Mouse (Mus musculus) lung, postnatal 4 days (tissue): Measurements from ENCODE around the gene Dnali1.

ENCODE experiments used
- DNase-seq, 2 experiments: peaks; one replicate each; pipeline ENCODE4 v3.0.0; 2021

Dnali1 gene

GRCm38 (mm10) chr4:125065517-125066307 is at the start of gene Dnali1:
Gene Dnali1 (minus strand): TSS chr4:125065703.
- peak; percentile 75 to 78 for DNase-seq

GRCm38 (mm10) chr4:125115081-125115480 is 49.6 kb upstream of the Dnali1 start:
- DNase-seq: peak in 1 of 2 experiments; percentile 13

GRCm38 (mm10) chr4:125114638-125115037 is 49.1 kb upstream of the Dnali1 start:
- peak; percentile 87 to 90 for DNase-seq

GRCm38 (mm10) chr4:125105354-125105753 is 39.9 kb upstream of the Dnali1 start:
- no peak for DNase-seq

GRCm38 (mm10) chr4:125101334-125101733 is 35.8 kb upstream of the Dnali1 start:
- DNase-seq: no peak

- peak; percentile 64 to 86 for DNase-seq
These were observed 34.0 kb upstream of the Dnali1 start for GRCm38 (mm10) chr4:125099458-125099857.

- no peak for DNase-seq
These were observed 31.9 kb upstream of the Dnali1 start for GRCm38 (mm10) chr4:125097412-125097811.

- DNase-seq: no peak
These were observed 30.6 kb upstream of the Dnali1 start for GRCm38 (mm10) chr4:125096066-125096465.

- DNase-seq: no peak
These were observed 27.5 kb upstream of the Dnali1 start for GRCm38 (mm10) chr4:125093031-125093430.

GRCm38 (mm10) chr4:125085346-125085841 is 19.9 kb upstream of the Dnali1 start:
- DNase-seq: no peak

- DNase-seq: peak; percentile 94 to 95
These were observed 19.2 kb upstream of the Dnali1 start, which contains the start of gene Meaf6 for GRCm38 (mm10) chr4:125084403-125085345. Gene Meaf6 (plus strand): TSS chr4:125085134.

- DNase-seq: no peak
These were observed 13.2 kb upstream of the Dnali1 start for GRCm38 (mm10) chr4:125078698-125079097.

- DNase-seq: no peak
These were observed 12.2 kb upstream of the Dnali1 start for GRCm38 (mm10) chr4:125077700-125078099.

- peak; percentile 95 to 96 for DNase-seq
These were observed 1.2 kb upstream of the Dnali1 start, which contains the start of gene Snip1 for GRCm38 (mm10) chr4:125066490-125067370. Gene Snip1 (plus strand): TSS chr4:125066672.

- no peak for DNase-seq
These were observed 1.7 kb downstream of the Dnali1 start for GRCm38 (mm10) chr4:125063829-125064228.

- peak; percentile 66 to 73 for DNase-seq
These were observed 6.5 kb downstream of the Dnali1 start for GRCm38 (mm10) chr4:125059025-125059424.

GRCm38 (mm10) chr4:125058033-125058432 is 7.5 kb downstream of the Dnali1 start:
- DNase-seq: no peak

- DNase-seq: no peak
These were observed 8.2 kb downstream of the Dnali1 start for GRCm38 (mm10) chr4:125057273-125057672.

GRCm38 (mm10) chr4:125056476-125056875 is 9.0 kb downstream of the Dnali1 start:
- no peak for DNase-seq

- DNase-seq: peak in 1 of 2 experiments; percentile 26
These were observed 10.1 kb downstream of the Dnali1 start for GRCm38 (mm10) chr4:125055385-125055784.

- no peak for DNase-seq
These were observed 21.0 kb downstream of the Dnali1 start for GRCm38 (mm10) chr4:125044454-125044853.

GRCm38 (mm10) chr4:125034341-125034740 is 31.2 kb downstream of the Dnali1 start:
- peak; percentile 9 to 38 for DNase-seq
